Mouse (Mus musculus) right cerebral cortex, postnatal 4 days (tissue): Measurements from ENCODE around the gene Ubac2.

Source experiments
- DNase-seq: peaks from one replicate; pipeline ENCODE4 v3.0.0-alpha.2; 2022

The Ubac2 gene

GRCm38 (mm10) chr14:122011768-122012167, 133.3 kb downstream of the Ubac2 start:
- no peak for DNase-seq

GRCm38 (mm10) chr14:122012193-122012592, 133.8 kb downstream of the Ubac2 start:
- no peak for DNase-seq

- no peak for DNase-seq
Measured at GRCm38 (mm10) chr14:122012814-122013213, 134.4 kb downstream of the Ubac2 start.

GRCm38 (mm10) chr14:122013417-122013951, 135.1 kb downstream of the Ubac2 start:
- no peak for DNase-seq

- DNase-seq, result no peak
Measured at GRCm38 (mm10) chr14:122017958-122018357, 139.5 kb downstream of the Ubac2 start.

GRCm38 (mm10) chr14:122019389-122019788, 141.0 kb downstream of the Ubac2 start:
- DNase-seq, result no peak

- no peak for DNase-seq
Measured at GRCm38 (mm10) chr14:122020567-122020966, 142.1 kb downstream of the Ubac2 start.

GRCm38 (mm10) chr14:122023054-122023453, 144.6 kb downstream of the Ubac2 start:
- no peak for DNase-seq

GRCm38 (mm10) chr14:122023928-122024327, 145.5 kb downstream of the Ubac2 start:
- DNase-seq, result no peak

GRCm38 (mm10) chr14:122028926-122029745, 150.7 kb downstream of the Ubac2 start:
- no peak for DNase-seq

- DNase-seq, result no peak
Measured at GRCm38 (mm10) chr14:122029851-122030250, 151.4 kb downstream of the Ubac2 start.

- no peak for DNase-seq
Measured at GRCm38 (mm10) chr14:122032045-122032444, 153.6 kb downstream of the Ubac2 start.

GRCm38 (mm10) chr14:122034451-122034850, 156.0 kb downstream of the Ubac2 start, which contains the start of gene Timm8a2:
Gene Timm8a2, plus strand, starts transcription at chr14:122034674.
- no peak for DNase-seq

- DNase-seq, result no peak
Measured at GRCm38 (mm10) chr14:122035181-122035580, 156.8 kb downstream of the Ubac2 start.

- DNase-seq, result no peak
Measured at GRCm38 (mm10) chr14:122035860-122036259, 157.4 kb downstream of the Ubac2 start.

GRCm38 (mm10) chr14:122038874-122039647, 160.6 kb downstream of the Ubac2 start:
- DNase-seq, result no peak

GRCm38 (mm10) chr14:122041413-122041825, 163.0 kb downstream of the Ubac2 start:
- no peak for DNase-seq

GRCm38 (mm10) chr14:122042142-122042694, 163.8 kb downstream of the Ubac2 start:
- no peak for DNase-seq

- DNase-seq, result no peak
Measured at GRCm38 (mm10) chr14:122047784-122048183, 169.4 kb downstream of the Ubac2 start.

GRCm38 (mm10) chr14:122048816-122049215, 170.4 kb downstream of the Ubac2 start:
- DNase-seq, result no peak

- no peak for DNase-seq
Measured at GRCm38 (mm10) chr14:122052896-122053635, 174.6 kb downstream of the Ubac2 start.

- no peak for DNase-seq
Measured at GRCm38 (mm10) chr14:122056871-122057270, 178.5 kb downstream of the Ubac2 start.

- no peak for DNase-seq
Measured at GRCm38 (mm10) chr14:122057941-122058346, 179.5 kb downstream of the Ubac2 start.
